ENCODE assay signal across 26 mouse cellular contexts in the genomic region with DNA sequence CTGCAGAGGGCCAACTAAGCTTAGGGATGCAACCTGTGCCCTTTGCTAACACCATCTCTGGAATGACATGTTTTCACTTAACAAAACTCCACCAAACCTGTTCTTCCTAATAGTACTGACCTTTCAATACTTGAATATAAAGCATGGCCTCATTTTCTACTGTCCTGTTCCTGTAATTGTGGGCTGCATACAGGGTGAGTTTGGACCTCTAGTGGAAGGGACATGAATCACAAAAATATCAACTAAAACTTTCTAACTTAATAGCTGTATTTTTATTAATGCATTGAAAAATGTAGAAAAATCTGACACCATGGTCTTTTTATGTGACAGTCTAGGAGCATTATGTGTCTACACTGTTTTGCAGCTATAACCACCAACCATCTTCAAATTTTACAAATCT.
DNase-seq lines count a peak whose midpoint lies in the region; ATAC-seq and TF ChIP-seq lines count a peak whose summit lies in the region.
"Had no signal": no experiment of that assay in that cellular context is flagged by ENCODE, and none has a peak within 500 bp of the region (broad histone marks: within the 10 kb centered on the region; RNA-seq: fewer than 3 reads in every experiment).

No protein-coding gene starts in this region.

- intact Hi-C loops in gastrocnemius, adult 2 months (cut with DNase I) = no loop called here

- no peak for DNase-seq in gastrocnemius, adult 2 months
- no peak for DNase-seq in gastrocnemius, postnatal 4 days (ENCODE audit: low spot score in 2 of 2)
- peak; percentile 40 for DNase-seq in kidney, postnatal 0 days (ENCODE audit: low spot score)
- no peak for DNase-seq in kidney, adult 11 months
- DNase-seq in lung, postnatal 0 days (ENCODE audit: low spot score) = no peak
- DNase-seq in lung, postnatal 36 days = no peak
- DNase-seq in stomach, postnatal 0 days (ENCODE audit: low spot score) = no peak
- DNase-seq in right cerebral cortex, adult 18-20 months = no peak
- DNase-seq: adrenal gland, adult 2 months; cerebellum, adult 9-10 months; heart, postnatal 4 days; kidney, adult 8-10 months; kidney, postnatal 10 days; left cerebral cortex, postnatal 4 days; liver, embryonic 13.5 days; lung, adult 2 months; lung, postnatal 4 days; right cerebral cortex, postnatal 14 days had no signal

- H3K4me3 ChIP-seq in gastrocnemius, adult 2 months = no peak overlapping the region
- H3K4me3 ChIP-seq in kidney, postnatal 0 days (replicated peaks; ENCODE audit: low read depth, low read length) = no peak overlapping the region
- H3K4me3 ChIP-seq in lung, postnatal 0 days (ENCODE audit: low read depth, low read length) = no peak overlapping the region
- no peak overlapping the region for H3K4me3 ChIP-seq in stomach, postnatal 0 days (ENCODE audit: low read depth, low read length)
- H3K4me3 ChIP-seq: embryonic facial prominence, embryonic 13.5 days; forebrain, embryonic 10.5 days; forebrain, embryonic 15.5 days; heart, embryonic 15.5 days; hindbrain, embryonic 13.5 days; liver, embryonic 13.5 days; megakaryocyte, embryonic 14.5 days; midbrain, embryonic 13.5 days had no signal

- H3K27me3 ChIP-seq in kidney, postnatal 0 days (ENCODE audit: insufficient read depth, low read length) = no peaks in the 10 kb centered on the region
- H3K27me3 ChIP-seq in lung, postnatal 0 days (replicated peaks; ENCODE audit: insufficient read depth, low read length) = no peaks in the 10 kb centered on the region
- no peaks in the 10 kb centered on the region for H3K27me3 ChIP-seq in stomach, postnatal 0 days (ENCODE audit: control insufficient read depth, insufficient read depth, low read length)
- H3K27me3 ChIP-seq: embryonic facial prominence, embryonic 13.5 days; forebrain, embryonic 15.5 days; hindbrain, embryonic 13.5 days; liver, embryonic 13.5 days; midbrain, embryonic 13.5 days had no signal

- no peaks in the 10 kb centered on the region for H3K9me3 ChIP-seq in kidney, postnatal 0 days (replicated peaks; ENCODE audit: low read length)
- no peaks in the 10 kb centered on the region for H3K9me3 ChIP-seq in lung, postnatal 0 days (ENCODE audit: low read length)
- no peaks in the 10 kb centered on the region for H3K9me3 ChIP-seq in stomach, postnatal 0 days (ENCODE audit: control insufficient read depth, low read length)
- H3K9me3 ChIP-seq: embryonic facial prominence, embryonic 13.5 days; forebrain, embryonic 10.5 days; forebrain, embryonic 15.5 days; heart, embryonic 15.5 days; hindbrain, embryonic 13.5 days; liver, embryonic 13.5 days; megakaryocyte, embryonic 14.5 days; midbrain, embryonic 13.5 days had no signal

- no peaks in the 10 kb centered on the region for H3K4me1 ChIP-seq in kidney, postnatal 0 days (replicated peaks; ENCODE audit: insufficient read depth, low read length)
- H3K4me1 ChIP-seq in lung, postnatal 0 days (ENCODE audit: insufficient read depth, low read depth, low read length) = no peaks in the 10 kb centered on the region
- H3K4me1 ChIP-seq in stomach, postnatal 0 days (replicated peaks; ENCODE audit: control insufficient read depth, insufficient read depth) = no peaks in the 10 kb centered on the region
- H3K4me1 ChIP-seq: embryonic facial prominence, embryonic 13.5 days; forebrain, embryonic 10.5 days; forebrain, embryonic 15.5 days; liver, embryonic 13.5 days; megakaryocyte, embryonic 14.5 days; midbrain, embryonic 13.5 days had no signal

- H3K36me3 ChIP-seq in kidney, postnatal 0 days (ENCODE audit: insufficient read depth, low read length) = no peaks in the 10 kb centered on the region
- H3K36me3 ChIP-seq in lung, postnatal 0 days (ENCODE audit: insufficient read depth, low read length) = no peaks in the 10 kb centered on the region
- no peaks in the 10 kb centered on the region for H3K36me3 ChIP-seq in stomach, postnatal 0 days (ENCODE audit: control insufficient read depth, insufficient read depth, low read length)
- H3K36me3 ChIP-seq: forebrain, embryonic 10.5 days; forebrain, embryonic 15.5 days; heart, embryonic 15.5 days; hindbrain, embryonic 13.5 days; liver, embryonic 13.5 days; midbrain, embryonic 13.5 days had no signal

- no peak overlapping the region for H3K27ac ChIP-seq in gastrocnemius, adult 2 months
- no peak overlapping the region for H3K27ac ChIP-seq in kidney, postnatal 0 days
- no peak overlapping the region for H3K27ac ChIP-seq in lung, postnatal 0 days (ENCODE audit: low read length)
- no peak overlapping the region for H3K27ac ChIP-seq in stomach, postnatal 0 days (replicated peaks)
- H3K27ac ChIP-seq: embryonic facial prominence, embryonic 13.5 days; forebrain, embryonic 10.5 days; forebrain, embryonic 15.5 days; heart, embryonic 15.5 days; hindbrain, embryonic 13.5 days; liver, embryonic 13.5 days; midbrain, embryonic 13.5 days had no signal

- peak; percentile 38 for TF ChIP-seq CTCF in gastrocnemius, adult 2 months (IDR thresholded peaks at IDR 0.05)
- TF ChIP-seq CTCF in kidney, postnatal 0 days (IDR thresholded peaks at IDR 0.05; ENCODE audit: low read depth) = peak; percentile 55
- TF ChIP-seq CTCF in lung, postnatal 0 days (IDR thresholded peaks at IDR 0.05) = peak; percentile 48
- peak; percentile 69 for TF ChIP-seq CTCF in stomach, postnatal 0 days (IDR thresholded peaks at IDR 0.05; ENCODE audit: low read depth)

- no peak for TF ChIP-seq EP300 in lung, postnatal 0 days (IDR thresholded peaks at IDR 0.05)
- no peak for TF ChIP-seq EP300 in stomach, postnatal 0 days (optimal IDR thresholded peaks at IDR 0.05)

- no peak overlapping the region for H3K9ac ChIP-seq in kidney, postnatal 0 days (ENCODE audit: low read depth, low read length)
- no peak overlapping the region for H3K9ac ChIP-seq in lung, postnatal 0 days (replicated peaks; ENCODE audit: low read depth)
- H3K9ac ChIP-seq in stomach, postnatal 0 days (ENCODE audit: low read length) = no peak overlapping the region
- H3K9ac ChIP-seq: embryonic facial prominence, embryonic 13.5 days; forebrain, embryonic 15.5 days; heart, embryonic 15.5 days; hindbrain, embryonic 13.5 days; liver, embryonic 13.5 days; midbrain, embryonic 13.5 days had no signal

- H3K4me2 ChIP-seq in kidney, postnatal 0 days (ENCODE audit: low read length) = no peak overlapping the region
- H3K4me2 ChIP-seq in lung, postnatal 0 days (replicated peaks; ENCODE audit: low read depth, low read length) = no peak overlapping the region
- no peak overlapping the region for H3K4me2 ChIP-seq in stomach, postnatal 0 days (replicated peaks; ENCODE audit: low read depth)
- H3K4me2 ChIP-seq: embryonic facial prominence, embryonic 13.5 days; forebrain, embryonic 15.5 days; heart, embryonic 15.5 days; hindbrain, embryonic 13.5 days; liver, embryonic 13.5 days; midbrain, embryonic 13.5 days had no signal

- ATAC-seq in kidney, postnatal 0 days (replicated peaks; ENCODE audit: low FRiP score, low read depth) = no peak
- no peak for ATAC-seq in lung, postnatal 0 days
- ATAC-seq in stomach, postnatal 0 days (ENCODE audit: low FRiP score, low TSS enrichment) = no peak
- ATAC-seq: forebrain, embryonic 15.5 days; inflammation-experienced regulatory T-cells, adult 6 months; midbrain, embryonic 13.5 days had no signal
